Mouse (Mus musculus) megakaryocyte, embryonic 14.5 days (primary cell): ENCODE measurements around the gene Tprkb.

Experiments
- FLI1 ChIP-seq: IDR thresholded peaks from 2 replicates; pipeline ENCODE4 v1.6.1; 2012; ENCODE audit warnings: low read length, inconsistent platforms, mixed read lengths
- GATA1 ChIP-seq: IDR thresholded peaks from 3 replicates; pipeline ENCODE4 v1.6.1; 2012; ENCODE audit warnings: mixed read lengths, low read length, inconsistent platforms, borderline replicate concordance

GRCm38 (mm10) chr6:85966686-85967085, 55.0 kb downstream of the Tprkb start:
- TF ChIP-seq GATA1 (no peak), FLI1 (no peak)
